In genomic region chr14:21711231-21711630, GRCm38 (mm10) we compare ENCODE assay signal across 23 mouse cellular contexts. TPM values are rescaled to one million over a fixed set of nuclear protein-coding genes. Genes with fewer than 3 reads are reported as not detected.
DNase-seq lines count a peak whose midpoint lies in the region; ATAC-seq and TF ChIP-seq lines count a peak whose summit lies in the region.
"Had no signal": no experiment of that assay in that cellular context is flagged by ENCODE, and none has a peak within 500 bp of the region (broad histone marks: within the 10 kb centered on the region; RNA-seq: fewer than 3 reads in every experiment).

No protein-coding gene starts in this region.

- no peak for TF ChIP-seq POLR2A in olfactory bulb, adult 2 months (IDR thresholded peaks at IDR 0.05; ENCODE audit: insufficient read depth, low read depth, low read length)

- H3K27ac ChIP-seq in layer of hippocampus, adult 2 months, result 0 out of 2 replicates have a peak overlapping the region, but pooled peaks have one; percentile 14
- peak overlapping the region; percentile 88 for H3K27ac ChIP-seq in embryonic facial prominence, embryonic 13.5 days
- peak overlapping the region; percentile 60 for H3K27ac ChIP-seq in limb, embryonic 12.5 days
- H3K27ac ChIP-seq in olfactory bulb, adult 2 months (ENCODE audit: insufficient read depth, low read depth, low read length), result peak overlapping the region; percentile 12
- H3K27ac ChIP-seq in forebrain, embryonic 11.5 days (ENCODE audit: low read depth, low read length), result no peak overlapping the region
- H3K27ac ChIP-seq: gastrocnemius, adult 2 months; heart, embryonic 13.5 days; hindbrain, embryonic 12.5 days had no signal

- no peaks in the 10 kb centered on the region for H3K27me3 ChIP-seq in embryonic facial prominence, embryonic 13.5 days
- no peaks in the 10 kb centered on the region for H3K27me3 ChIP-seq in limb, embryonic 12.5 days
- no peaks in the 10 kb centered on the region for H3K27me3 ChIP-seq in forebrain, embryonic 11.5 days (ENCODE audit: control insufficient read depth, insufficient read depth, low read length)
- H3K27me3 ChIP-seq: CH12.LX; hindbrain, embryonic 12.5 days had no signal

- H3K4me2 ChIP-seq in embryonic facial prominence, embryonic 13.5 days, result no peak overlapping the region
- no peak overlapping the region for H3K4me2 ChIP-seq in limb, embryonic 12.5 days
- H3K4me2 ChIP-seq in forebrain, embryonic 11.5 days (ENCODE audit: low read depth, low read length, severe bottlenecking), result no peak overlapping the region
- H3K4me2 ChIP-seq: heart, embryonic 13.5 days; hindbrain, embryonic 12.5 days had no signal

- no peak for TF ChIP-seq CTCF in layer of hippocampus, adult 2 months (conservative IDR thresholded peaks at IDR 0.05)
- no peak for TF ChIP-seq CTCF in olfactory bulb, adult 2 months (IDR thresholded peaks at IDR 0.05; ENCODE audit: insufficient read depth, low read depth, low read length)

- H3K4me3 ChIP-seq in layer of hippocampus, adult 2 months, result no peak overlapping the region
- H3K4me3 ChIP-seq in embryonic facial prominence, embryonic 13.5 days, result no peak overlapping the region
- H3K4me3 ChIP-seq in limb, embryonic 12.5 days (replicated peaks), result no peak overlapping the region
- no peak overlapping the region for H3K4me3 ChIP-seq in olfactory bulb, adult 2 months (ENCODE audit: insufficient read depth, low read depth, low read length)
- no peak overlapping the region for H3K4me3 ChIP-seq in forebrain, embryonic 11.5 days (ENCODE audit: low read depth, low read length)
- H3K4me3 ChIP-seq: gastrocnemius, adult 2 months; heart, embryonic 13.5 days; hindbrain, embryonic 12.5 days had no signal

- peaks cover 55% of the 10 kb centered on the region for H3K4me1 ChIP-seq in embryonic facial prominence, embryonic 13.5 days
- peaks cover 31% of the 10 kb centered on the region for H3K4me1 ChIP-seq in limb, embryonic 12.5 days (replicated peaks)
- peaks cover 23% of the 10 kb centered on the region for H3K4me1 ChIP-seq in olfactory bulb, adult 2 months (ENCODE audit: control insufficient read depth, insufficient read depth, low read length)
- H3K4me1 ChIP-seq in forebrain, embryonic 11.5 days (replicated peaks; ENCODE audit: control insufficient read depth, insufficient read depth, low read length), result no peaks in the 10 kb centered on the region

- 37% methylated on average over 2 of the region's 2 CpGs for WGBS in embryonic facial prominence, embryonic 13.5 days
- WGBS in limb, embryonic 12.5 days, result 69% methylated on average over 2 of the region's 2 CpGs
- 42% methylated on average over 2 of the region's 2 CpGs for WGBS in olfactory bulb, adult 2 months
- 91% methylated on average over 2 of the region's 2 CpGs for WGBS in forebrain, embryonic 11.5 days

- no peak for DNase-seq in layer of hippocampus, adult 2 months (ENCODE audit: low spot score in 2 of 2)
- no peak for DNase-seq in layer of hippocampus, adult 8-10 months (ENCODE audit: low spot score in 2 of 2)
- no peak for DNase-seq in thymus, postnatal 25 days
- no peak for DNase-seq in thymus, postnatal 14 days
- DNase-seq in forebrain, embryonic 11.5 days (ENCODE audit: low spot score), result no peak
- DNase-seq: adrenal gland, adult 8-10 months; cerebellum, adult 11-12 months; cerebellum, adult 9-10 months; cerebellum, postnatal 25 days; gastrocnemius, adult 2 months; gastrocnemius, postnatal 25 days; heart, postnatal 4 days had no signal

- H3K9me3 ChIP-seq in embryonic facial prominence, embryonic 13.5 days, result no peaks in the 10 kb centered on the region
- H3K9me3 ChIP-seq in limb, embryonic 12.5 days, result no peaks in the 10 kb centered on the region
- H3K9me3 ChIP-seq in forebrain, embryonic 11.5 days (ENCODE audit: control insufficient read depth, low read length), result no peaks in the 10 kb centered on the region
- H3K9me3 ChIP-seq: heart, embryonic 13.5 days; hindbrain, embryonic 12.5 days had no signal

- no peak for ATAC-seq in embryonic facial prominence, embryonic 13.5 days (ENCODE audit: insufficient number of reproducible peaks, insufficient read depth, low FRiP score, low TSS enrichment, low read depth)
- no peak for ATAC-seq in limb, embryonic 12.5 days (ENCODE audit: insufficient number of reproducible peaks, insufficient read depth, low FRiP score, low TSS enrichment, low read depth)
- ATAC-seq in forebrain, embryonic 11.5 days (replicated peaks; ENCODE audit: low FRiP score), result no peak
- ATAC-seq: forebrain, embryonic 14.5 days; hindbrain, embryonic 16.5 days had no signal

- H3K36me3 ChIP-seq in embryonic facial prominence, embryonic 13.5 days, result no peaks in the 10 kb centered on the region
- no peaks in the 10 kb centered on the region for H3K36me3 ChIP-seq in limb, embryonic 12.5 days
- H3K36me3 ChIP-seq in forebrain, embryonic 11.5 days (ENCODE audit: control insufficient read depth, insufficient read depth, low read length), result no peaks in the 10 kb centered on the region
- H3K36me3 ChIP-seq: heart, embryonic 13.5 days; hindbrain, embryonic 12.5 days had no signal

- H3K9ac ChIP-seq in embryonic facial prominence, embryonic 13.5 days, result no peak overlapping the region
- H3K9ac ChIP-seq in limb, embryonic 12.5 days (replicated peaks), result no peak overlapping the region
- no peak overlapping the region for H3K9ac ChIP-seq in forebrain, embryonic 11.5 days (ENCODE audit: low read length)
- H3K9ac ChIP-seq: heart, embryonic 13.5 days; hindbrain, embryonic 12.5 days had no signal

RNA-seq across cellular contexts. Expression of gene Dupd1, which starts 3.1 kb away (rescaled TPM):
- total RNA-seq in layer of hippocampus, adult 2 months (2021), result under 1 TPM in 1 of 2 experiments, not detected in 1; 0.42 TPM
- under 1 TPM in 2 of 4 experiments, not detected in 2; 0.30 to 0.34 TPM for total RNA-seq in layer of hippocampus, adult 8-10 months (2022)
- polyA plus RNA-seq in embryonic facial prominence, embryonic 13.5 days (2015; fragmentation: Nextera tagmentation; extraction: Ambion mirVana), result 0.31 TPM in 1 of 2 replicates, not detected in the other
- polyA plus RNA-seq in limb, embryonic 12.5 days (2016; fragmentation: Nextera tagmentation; extraction: Ambion mirVana), result 0.44 and 0.49 TPM in 2 replicates
- polyA plus RNA-seq in olfactory bulb, adult 2 months (2012; ENCODE audit: insufficient read depth, insufficient read length, low replicate concordance, missing spikeins), result not detected in 2 replicates
- not detected in 2 replicates for polyA plus RNA-seq in forebrain, embryonic 11.5 days (2014; fragmentation: Nextera tagmentation; extraction: Ambion mirVana)
- total RNA-seq: CH12.LX; granulocyte monocyte progenitor cell, adult 5-6 weeks had no signal
- polyA plus RNA-seq: forebrain, embryonic 14.5 days; hindbrain, embryonic 16.5 days; intestine, embryonic 14.5 days had no signal

RNA-seq across cellular contexts. Expression of gene Samd8, which starts 39.1 kb away (rescaled TPM):
- total RNA-seq in layer of hippocampus, adult 2 months (2021), result 10 to 100 TPM; 79.3 to 82.6 TPM
- 10 to 100 TPM; 70.0 to 85.8 (median 81.0) TPM for total RNA-seq in layer of hippocampus, adult 8-10 months (2022)
- 12.1 and 13.2 TPM in 2 replicates for polyA plus RNA-seq in embryonic facial prominence, embryonic 13.5 days (2015; fragmentation: Nextera tagmentation; extraction: Ambion mirVana)
- polyA plus RNA-seq in limb, embryonic 12.5 days (2016; fragmentation: Nextera tagmentation; extraction: Ambion mirVana), result 10.4 and 11.7 TPM in 2 replicates
- polyA plus RNA-seq in olfactory bulb, adult 2 months (2012; ENCODE audit: insufficient read depth, insufficient read length, low replicate concordance, missing spikeins), result not detected in 2 replicates
- 12.5 and 13.9 TPM in 2 replicates for polyA plus RNA-seq in forebrain, embryonic 11.5 days (2014; fragmentation: Nextera tagmentation; extraction: Ambion mirVana)

RNA-seq across cellular contexts. Expression of gene Dusp13, which starts 39.8 kb away (rescaled TPM):
- total RNA-seq in layer of hippocampus, adult 2 months (2021), result under 1 TPM; 0.32 to 0.84 TPM
- 1 to 10 TPM in 1 of 4 experiments, under 1 TPM in 2, not detected in 1; 0.37 to 1.1 (median 0.67) TPM for total RNA-seq in layer of hippocampus, adult 8-10 months (2022)
- polyA plus RNA-seq in embryonic facial prominence, embryonic 13.5 days (2015; fragmentation: Nextera tagmentation; extraction: Ambion mirVana), result 0.34 and 0.51 TPM in 2 replicates
- polyA plus RNA-seq in limb, embryonic 12.5 days (2016; fragmentation: Nextera tagmentation; extraction: Ambion mirVana), result not detected in 2 replicates
- not detected in 2 replicates for polyA plus RNA-seq in olfactory bulb, adult 2 months (2012; ENCODE audit: insufficient read depth, insufficient read length, low replicate concordance, missing spikeins)
- not detected in 2 replicates for polyA plus RNA-seq in forebrain, embryonic 11.5 days (2014; fragmentation: Nextera tagmentation; extraction: Ambion mirVana)
- total RNA-seq: CH12.LX; granulocyte monocyte progenitor cell, adult 5-6 weeks; heart, postnatal 4 days had no signal
- polyA plus RNA-seq: forebrain, embryonic 14.5 days; heart, embryonic 13.5 days; heart, postnatal 0 days; hindbrain, embryonic 16.5 days; intestine, embryonic 14.5 days had no signal
